Mouse (Mus musculus) liver, postnatal 0 days (tissue): ENCODE data around the gene Fcer1g.

Experiments used
- CTCF ChIP-seq: sonication (generic); IDR thresholded peaks from 2 replicates; pipeline ENCODE4 v1.5.1; 2016; ENCODE audit warnings: antibody characterized with exemption, low read depth
- EP300 ChIP-seq: IDR thresholded peaks from 2 replicates; pipeline ENCODE4 v1.6.1; 2016; ENCODE audit warnings: antibody characterized with exemption, low read depth, mild to moderate bottlenecking

DNA sequence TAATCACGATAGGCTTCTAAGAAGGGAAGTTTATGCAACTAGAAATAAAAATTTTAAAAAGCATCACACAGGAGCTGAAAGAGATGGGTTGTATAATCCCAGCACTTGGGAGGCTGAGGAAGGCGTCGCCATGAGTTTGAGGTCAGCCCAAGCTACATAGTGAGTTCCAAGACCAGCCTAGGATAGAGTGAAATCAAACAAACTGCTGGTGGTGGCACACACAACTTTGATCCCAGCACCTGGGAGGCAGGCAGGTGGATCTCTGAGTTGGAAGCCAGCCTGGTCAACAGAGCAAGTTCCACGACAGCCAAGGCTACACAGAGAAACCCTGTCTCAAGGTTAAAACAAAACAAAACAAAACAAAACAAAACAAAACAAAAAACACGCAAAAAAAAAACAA lies 1.8 kb downstream of the Fcer1g start:
- no peak for TF ChIP-seq CTCF
- TF ChIP-seq EP300: no peak
